Mouse (Mus musculus): ENCODE measurements around the gene Gabbr1. TPM values are rescaled to one million over a fixed set of nuclear protein-coding genes. Genes with fewer than 3 reads are reported as not detected.

The Gabbr1 gene
- total and polyA plus RNA-seq, 3 experiments: 2.1 to 11.6 (median 4.7) TPM

GRCm38 (mm10) chr17:37049570-37050310 lies 4.0 kb downstream of the Gabbr1 start:
- no peaks in the 10 kb centered on the region for H3K79me2 ChIP-seq (replicated peaks; ENCODE audit: control insufficient read depth, extremely low read depth, insufficient read depth, poor library complexity, severe bottlenecking)
- TF ChIP-seq CTCF (conservative IDR thresholded peaks at IDR 0.05 in 1 of 2, IDR thresholded peaks at IDR 0.05 in 1 of 2; ENCODE audit: low read depth in 2 of 2, low read length in 2 of 2) (no peak), ZKSCAN1 (IDR thresholded peaks at IDR 0.05; ENCODE audit: borderline replicate concordance, low read depth, low read length) (no peak), MXI1 (IDR thresholded peaks at IDR 0.05; ENCODE audit: low read depth, low read length) (no peak), HCFC1 (IDR thresholded peaks at IDR 0.05; ENCODE audit: low read depth, low read length) (no peak), USF2 (conservative IDR thresholded peaks at IDR 0.05; ENCODE audit: low read depth, low read length) (no peak), IRF4 (IDR thresholded peaks at IDR 0.05; ENCODE audit: low read depth, low read length) (no peak), NRF1 (IDR thresholded peaks at IDR 0.05; ENCODE audit: low read depth, low read length) (no peak), POLR2A (IDR thresholded peaks at IDR 0.05; ENCODE audit: low read depth, low read length) (no peak), ZMIZ1 (IDR thresholded peaks at IDR 0.05; ENCODE audit: low read depth, low read length) (no peak), CHD2 (IDR thresholded peaks at IDR 0.05; ENCODE audit: low read length) (no peak), JUN (IDR thresholded peaks at IDR 0.05; ENCODE audit: insufficient read depth, low read depth, low read length) (no peak)
- peaks cover 5 to 18% of the 10 kb centered on the region in 2 experiments for H3K4me1 ChIP-seq (ENCODE audit: control insufficient read depth in 1 of 2, insufficient read depth in 2 of 2)
- H3K9me3 ChIP-seq (replicated peaks; ENCODE audit: low read length): no peaks in the 10 kb centered on the region
- H3K4me2 ChIP-seq (ENCODE audit: insufficient read depth, low read depth, poor library complexity, severe bottlenecking): no peak overlapping the region
- peaks cover 4% of the 10 kb centered on the region for H3K27me3 ChIP-seq (replicated peaks)
- peaks cover 6 to 44% of the 10 kb centered on the region in 2 experiments for H3K36me3 ChIP-seq (replicated peaks in 1 of 2; ENCODE audit: control insufficient read depth in 1 of 2, insufficient read depth in 1 of 2, low read length in 1 of 2)
- in situ Hi-C loops (cut with MboI; ENCODE audit: low pct_ligation_motif_present, low pct_unique_long_range_greater_than_20kb, low sequenced_read_pairs) (loop anchor here (5.0 kb wide), 1 partner anchor 132 kb away; no protein-coding TSS in a partner anchor), dilution Hi-C loops (cut with MboI; ENCODE audit: extremely low pct_ligation_motif_present, extremely low pct_unique_long_range_greater_than_20kb, low sequenced_read_pairs) (no loop called here)
- no peak overlapping the region for H3K4me3 ChIP-seq (replicated peaks in 1 of 3; ENCODE audit: low read depth in 2 of 3, low read length in 2 of 3, poor library complexity in 1 of 3)
- no peak overlapping the region for H3K27ac ChIP-seq (ENCODE audit: insufficient read depth, low read depth)
- DNase-seq (ENCODE audit: extremely low read depth): no peak
- no peak overlapping the region for H3K9ac ChIP-seq (ENCODE audit: insufficient read depth, low read depth)

- no peak overlapping the region for H3K4me3 ChIP-seq (replicated peaks in 1 of 3; ENCODE audit: low read depth in 2 of 3, low read length in 2 of 3, poor library complexity in 1 of 3)
- no peaks in the 10 kb centered on the region for H3K9me3 ChIP-seq (replicated peaks; ENCODE audit: low read length)
- no peak for TF ChIP-seq ELF1 (IDR thresholded peaks at IDR 0.05; ENCODE audit: low read depth, low read length)
- TF ChIP-seq ZMIZ1 (IDR thresholded peaks at IDR 0.05; ENCODE audit: low read depth, low read length): no peak
- TF ChIP-seq NRF1 (IDR thresholded peaks at IDR 0.05; ENCODE audit: low read depth, low read length): no peak
- TF ChIP-seq RCOR1 (conservative IDR thresholded peaks at IDR 0.05; ENCODE audit: low read depth, low read length): no peak
- TF ChIP-seq IRF4 (IDR thresholded peaks at IDR 0.05; ENCODE audit: low read depth, low read length): no peak
- TF ChIP-seq CHD1 (IDR thresholded peaks at IDR 0.05; ENCODE audit: low read depth, low read length): no peak
- TF ChIP-seq UBTF (IDR thresholded peaks at IDR 0.05; ENCODE audit: low read depth, low read length): no peak
- no peak for TF ChIP-seq CHD2 (IDR thresholded peaks at IDR 0.05; ENCODE audit: low read length)
- no peak for TF ChIP-seq EP300 (IDR thresholded peaks at IDR 0.05; ENCODE audit: low read length)
- no peak for TF ChIP-seq ETS1 (conservative IDR thresholded peaks at IDR 0.05; ENCODE audit: low read depth, low read length)
- no peak for TF ChIP-seq JUN (IDR thresholded peaks at IDR 0.05; ENCODE audit: insufficient read depth, low read depth, low read length)
- TF ChIP-seq RAD21 (IDR thresholded peaks at IDR 0.05; ENCODE audit: low read depth, low read length): no peak
- TF ChIP-seq POLR2AphosphoS2 (IDR thresholded peaks at IDR 0.05; ENCODE audit: low read depth, low read length): no peak
- TF ChIP-seq CTCF (conservative IDR thresholded peaks at IDR 0.05 in 1 of 2, IDR thresholded peaks at IDR 0.05 in 1 of 2; ENCODE audit: low read depth in 2 of 2, low read length in 2 of 2): no peak
- no peak for TF ChIP-seq USF2 (conservative IDR thresholded peaks at IDR 0.05; ENCODE audit: low read depth, low read length)
- no peak for TF ChIP-seq HCFC1 (IDR thresholded peaks at IDR 0.05; ENCODE audit: low read depth, low read length)
- no peak overlapping the region for H3K27ac ChIP-seq (ENCODE audit: insufficient read depth, low read depth)
- dilution Hi-C loops (cut with MboI; ENCODE audit: extremely low pct_ligation_motif_present, extremely low pct_unique_long_range_greater_than_20kb, low sequenced_read_pairs) (no loop called here), in situ Hi-C loops (cut with MboI; ENCODE audit: low pct_ligation_motif_present, low pct_unique_long_range_greater_than_20kb, low sequenced_read_pairs) (loop anchor here (5.0 kb wide), 1 partner anchor 133 kb away; no protein-coding TSS in a partner anchor)
- no peaks in the 10 kb centered on the region for H3K27me3 ChIP-seq (replicated peaks)
- peaks cover 4 to 12% of the 10 kb centered on the region in 2 experiments for H3K4me1 ChIP-seq (ENCODE audit: control insufficient read depth in 1 of 2, insufficient read depth in 2 of 2)
- H3K36me3 ChIP-seq (replicated peaks in 1 of 2; ENCODE audit: control insufficient read depth in 1 of 2, insufficient read depth in 1 of 2, low read length in 1 of 2): peaks cover 7 to 51% of the 10 kb centered on the region in 2 experiments
- no peaks in the 10 kb centered on the region for H3K79me2 ChIP-seq (replicated peaks; ENCODE audit: control insufficient read depth, extremely low read depth, insufficient read depth, poor library complexity, severe bottlenecking)
- DNase-seq (ENCODE audit: extremely low read depth): no peak
- no peak overlapping the region for H3K9ac ChIP-seq (ENCODE audit: insufficient read depth, low read depth)
- no peak overlapping the region for H3K4me2 ChIP-seq (ENCODE audit: insufficient read depth, low read depth, poor library complexity, severe bottlenecking)
These were observed 4.6 kb downstream of the Gabbr1 start for GRCm38 (mm10) chr17:37050399-37050798.
